Mouse (Mus musculus): ENCODE results near the gene Tspan17.

Tspan17 gene

GRCm38 (mm10) chr13:54788740-54789560 is at the start of gene Tspan17:
Gene Tspan17 (plus strand): TSS chr13:54789377.
- peak; percentile 77 for DNase-seq (ENCODE audit: low spot score)

- no peak for DNase-seq (ENCODE audit: low spot score)
Measured at GRCm38 (mm10) chr13:54746110-54746509, 43.1 kb upstream of the Tspan17 start.

GRCm38 (mm10) chr13:54746896-54747295 is 42.3 kb upstream of the Tspan17 start:
- DNase-seq (ENCODE audit: low spot score) = no peak

GRCm38 (mm10) chr13:54748190-54748589 is 41.0 kb upstream of the Tspan17 start:
- no peak for DNase-seq (ENCODE audit: low spot score)

- DNase-seq (ENCODE audit: low spot score) = no peak
Measured at GRCm38 (mm10) chr13:54748721-54749060, 40.5 kb upstream of the Tspan17 start.

- DNase-seq (ENCODE audit: low spot score) = no peak
Measured at GRCm38 (mm10) chr13:54749061-54749863, 39.9 kb upstream of the Tspan17 start.

GRCm38 (mm10) chr13:54749864-54750411 is 39.2 kb upstream of the Tspan17 start, which contains the start of gene Gprin1:
Gene Gprin1 (minus strand): TSS chr13:54749874.
- no peak for DNase-seq (ENCODE audit: low spot score)

GRCm38 (mm10) chr13:54750699-54751098 is 38.5 kb upstream of the Tspan17 start:
- no peak for DNase-seq (ENCODE audit: low spot score)

GRCm38 (mm10) chr13:54752656-54753055 is 36.5 kb upstream of the Tspan17 start:
- no peak for DNase-seq (ENCODE audit: low spot score)

GRCm38 (mm10) chr13:54753733-54754132 is 35.4 kb upstream of the Tspan17 start:
- no peak for DNase-seq (ENCODE audit: low spot score)

- DNase-seq (ENCODE audit: low spot score) = no peak
Measured at GRCm38 (mm10) chr13:54754169-54755080, 34.8 kb upstream of the Tspan17 start.

GRCm38 (mm10) chr13:54755201-54755830 is 33.9 kb upstream of the Tspan17 start:
- no peak for DNase-seq (ENCODE audit: low spot score)

- no peak for DNase-seq (ENCODE audit: low spot score)
Measured at GRCm38 (mm10) chr13:54756156-54756712, 32.9 kb upstream of the Tspan17 start.

- DNase-seq (ENCODE audit: low spot score) = no peak
Measured at GRCm38 (mm10) chr13:54757093-54757830, 31.9 kb upstream of the Tspan17 start.

GRCm38 (mm10) chr13:54758045-54758755 is 31.0 kb upstream of the Tspan17 start:
- peak; percentile 18 for DNase-seq (ENCODE audit: low spot score)

GRCm38 (mm10) chr13:54758756-54759470 is 30.3 kb upstream of the Tspan17 start:
- DNase-seq (ENCODE audit: low spot score) = no peak

GRCm38 (mm10) chr13:54759496-54759895 is 29.7 kb upstream of the Tspan17 start:
- DNase-seq (ENCODE audit: low spot score) = no peak

- DNase-seq (ENCODE audit: low spot score) = no peak
Measured at GRCm38 (mm10) chr13:54760164-54760795, 28.9 kb upstream of the Tspan17 start.

All from spleen, adult 12 weeks (tissue).